Mouse (Mus musculus) hindbrain, postnatal 0 days (tissue): Measurements from ENCODE around the gene Helz. TPM values are rescaled to one million over a fixed set of nuclear protein-coding genes. Genes with fewer than 3 reads are reported as not detected.

Source experiments
- ATAC-seq: fragments of 200-750 bp; cut with Nextera tagmentation; 2 replicates; pipeline ENCODE4 v1.8.0; 2017; ENCODE audit warnings: mild to moderate bottlenecking, moderate TSS enrichment, moderate library complexity
- DNase-seq: peaks from one replicate; pipeline ENCODE4 v3.0.0-alpha.2; 2015; ENCODE audit warnings: low spot score
- H3K27ac ChIP-seq: fragments of 300-500 bp; sonication (generic); 2 replicates; pipeline ENCODE4 v1.5.1; 2014; ENCODE audit warnings: mild to moderate bottlenecking
- H3K27me3 ChIP-seq: fragments of 300-500 bp; sonication (generic); 2 replicates; pipeline ENCODE4 v1.6.1; 2014; ENCODE audit warnings: low read length, mixed read lengths; ENCODE audit not compliant: insufficient read depth
- H3K36me3 ChIP-seq: fragments of 300-500 bp; sonication (generic); 2 replicates; pipeline ENCODE4 v1.6.1; 2014; ENCODE audit warnings: low read length, mixed read lengths; ENCODE audit not compliant: insufficient read depth
- H3K4me1 ChIP-seq: fragments of 300-500 bp; sonication (generic); 2 replicates; pipeline ENCODE4 v1.6.1; 2014; ENCODE audit warnings: antibody characterized with exemption, low read length, mixed read lengths; ENCODE audit not compliant: insufficient read depth
- H3K4me2 ChIP-seq: fragments of 300-500 bp; sonication (generic); 2 replicates; pipeline ENCODE4 v1.6.1; 2014; ENCODE audit warnings: low read depth, mild to moderate bottlenecking, low read length, moderate library complexity, mixed read lengths
- H3K4me3 ChIP-seq: fragments of 300-500 bp; sonication (generic); 2 replicates; pipeline ENCODE4 v1.5.1; 2014; ENCODE audit warnings: low read length
- H3K9ac ChIP-seq: fragments of 300-500 bp; sonication (generic); replicated peaks from 2 replicates; pipeline ENCODE4 v1.6.1; 2014; ENCODE audit warnings: mild to moderate bottlenecking, low read length, moderate library complexity, mixed read lengths
- H3K9me3 ChIP-seq: fragments of 300-500 bp; sonication (generic); 2 replicates; pipeline ENCODE4 v1.6.1; 2016; ENCODE audit warnings: low read length, mixed read lengths
- CTCF ChIP-seq: IDR thresholded peaks from 2 replicates; pipeline ENCODE4 v1.5.1; 2016; ENCODE audit warnings: antibody characterized with exemption, control low read depth, low read depth
- WGBS: fragments of 180-500 bp; shearing (Covaris S2); extraction: QIAGEN DNeasy Blood & Tissue Kit; methylation state at CpG from one replicate; pipeline ENCODE4 v1.1.7; 2014; 5-methylcytosine and 5-hydroxymethylcytosine counted together
- microRNA-seq, 2 experiments: library from miRNA; unstranded; fragments of <30 nt; microRNA quantifications; one replicate each; pipeline ENCODE4; 2016
- polyA plus RNA-seq: library from polyadenylated mRNA; unstranded; fragments of >200 nt; fragmentation: Nextera tagmentation; extraction: Ambion mirVana; gene quantifications from 2 replicates; pipeline ENCODE4 v1.2.1, GENCODE M21; 2015
- total RNA-seq: library from RNA; depleted of rRNA; stranded (reverse); fragments of >200 nt; gene quantifications from 2 replicates; pipeline ENCODE4 v1.2.3, GENCODE M21; 2014; rRNA removed

Gene Helz
- total and polyA plus RNA-seq, 2 experiments from 2014 or later = 8.4 to 18.3 TPM

- DNase-seq = no peak
- Histone ChIP-seq H3K27me3 (no peaks in the 10 kb centered on the region), H3K4me2 (no peak overlapping the region), H3K9ac (no peak overlapping the region), H3K36me3 (peaks cover 15% of the 10 kb centered on the region), H3K4me3 (no peak overlapping the region), H3K27ac (0 out of 2 replicates have a peak overlapping the region, but pooled peaks have one; percentile 6), H3K9me3 (no peaks in the 10 kb centered on the region), H3K4me1 (peaks cover 5% of the 10 kb centered on the region; the same call in 1 of the 2 replicates)
- 68% methylated on average over 20 of the region's 20 CpGs for WGBS
- peak; percentile 13; the same call in 1 of the 2 replicates for ATAC-seq
- TF ChIP-seq CTCF = no peak
Measured at GRCm38 (mm10) chr11:107738418-107739099, 190.8 kb downstream of the Helz start.

- 28% methylated on average over 3 of the region's 3 CpGs for WGBS
- no peaks in the 10 kb centered on the region for H3K9me3 ChIP-seq
- DNase-seq = peak; percentile 67
Measured at GRCm38 (mm10) chr11:107743100-107743499, 195.4 kb downstream of the Helz start.

More at GRCm38 (mm10) chr11:107743100-107743499, 195.4 kb downstream of the Helz start:
- no peak for TF ChIP-seq CTCF
- Histone ChIP-seq H3K9ac (no peak overlapping the region), H3K4me2 (no peak overlapping the region), H3K27ac (no peak overlapping the region), H3K4me3 (no peak overlapping the region), H3K27me3 (no peaks in the 10 kb centered on the region), H3K36me3 (no peaks in the 10 kb centered on the region), H3K4me1 (peaks cover 6% of the 10 kb centered on the region; the same call in 1 of the 2 replicates)
- ATAC-seq = peak; percentile 72

Small RNA genes within 50 kb of the gene (microRNA-seq; reads per million reads assigned to microRNA genes)
- 0.36 to 0.88 reads per million in 2 experiments for gene Mir6932

Other genes with a start within 250 kb of the Helz start
- gene Pitpnc1, start 77.2 kb upstream of the Helz start, total RNA-seq = 41.0 and 42.2 TPM in 2 replicates
- gene Pitpnc1, start 77.2 kb upstream of the Helz start, polyA plus RNA-seq = 43.6 and 44.8 TPM in 2 replicates
- gene Psmd12, start 68.4 kb upstream of the Helz start, total RNA-seq = 26.9 and 27.2 TPM in 2 replicates
- gene Psmd12, start 68.4 kb upstream of the Helz start, polyA plus RNA-seq = 149 and 153 TPM in 2 replicates
- gene Cacng1, start 168.6 kb downstream of the Helz start, total RNA-seq = 0.89 and 1.1 TPM in 2 replicates
- 0.66 and 0.68 TPM in 2 replicates for gene Cacng1, start 168.6 kb downstream of the Helz start, polyA plus RNA-seq
- gene Cacng4, start 246.6 kb downstream of the Helz start, total RNA-seq = 79.8 and 88.4 TPM in 2 replicates
- gene Cacng4, start 246.6 kb downstream of the Helz start, polyA plus RNA-seq = 43.8 and 46.4 TPM in 2 replicates